Mouse (Mus musculus) intestine, postnatal 0 days (tissue): Measurements from ENCODE around the gene Dmrt1. TPM values are rescaled to one million over a fixed set of nuclear protein-coding genes. Genes with fewer than 3 reads are reported as not detected.

Source experiments
- ATAC-seq: fragments of 200-750 bp; cut with Nextera tagmentation; 2 replicates; pipeline ENCODE4 v1.8.0; 2017; ENCODE audit warnings: mild to moderate bottlenecking, moderate TSS enrichment, moderate library complexity
- H3K27ac ChIP-seq: fragments of 300-500 bp; sonication (generic); 2 replicates; pipeline ENCODE4 v1.5.1; 2014; ENCODE audit warnings: mild to moderate bottlenecking, low read depth, low read length, moderate library complexity
- H3K27me3 ChIP-seq: fragments of 300-500 bp; sonication (generic); replicated peaks from 2 replicates; pipeline ENCODE4 v1.6.1; 2014; ENCODE audit warnings: low read length, mixed read lengths; ENCODE audit not compliant: control insufficient read depth, insufficient read depth
- H3K36me3 ChIP-seq: fragments of 300-500 bp; sonication (generic); 2 replicates; pipeline ENCODE4 v1.6.1; 2014; ENCODE audit warnings: mild to moderate bottlenecking, moderate library complexity; ENCODE audit not compliant: control insufficient read depth, insufficient read depth
- H3K4me1 ChIP-seq: fragments of 300-500 bp; sonication (generic); replicated peaks from 2 replicates; pipeline ENCODE4 v1.6.1; 2014; ENCODE audit warnings: antibody characterized with exemption, low read length, mixed read lengths; ENCODE audit not compliant: control insufficient read depth, insufficient read depth
- H3K4me2 ChIP-seq: fragments of 300-500 bp; sonication (generic); replicated peaks from 2 replicates; pipeline ENCODE4 v1.6.1; 2014; ENCODE audit warnings: low read depth, mild to moderate bottlenecking, moderate library complexity
- H3K4me3 ChIP-seq: fragments of 300-500 bp; sonication (generic); 2 replicates; pipeline ENCODE4 v1.5.1; 2014; ENCODE audit warnings: low read depth, low read length
- H3K9ac ChIP-seq: fragments of 300-500 bp; sonication (generic); 2 replicates; pipeline ENCODE4 v1.6.1; 2014; ENCODE audit warnings: mild to moderate bottlenecking, low read depth, low read length
- H3K9me3 ChIP-seq: fragments of 300-500 bp; sonication (generic); 2 replicates; pipeline ENCODE4 v1.6.1; 2016; ENCODE audit warnings: mixed run types; ENCODE audit not compliant: control insufficient read depth
- CTCF ChIP-seq: sonication (generic); IDR thresholded peaks from 2 replicates; pipeline ENCODE4 v1.5.1; 2016; ENCODE audit warnings: low read depth, mild to moderate bottlenecking, control low read depth, antibody characterized with exemption, moderate library complexity
- WGBS: fragments of 180-500 bp; shearing (Covaris S2); extraction: QIAGEN DNeasy Blood & Tissue Kit; methylation state at CpG from one replicate; pipeline ENCODE4 v1.1.7; 2014; 5-methylcytosine and 5-hydroxymethylcytosine counted together
- polyA plus RNA-seq: library from polyadenylated mRNA; unstranded; fragments of >200 nt; fragmentation: Nextera tagmentation; extraction: Ambion mirVana; gene quantifications from 2 replicates; pipeline ENCODE4 v1.2.1, GENCODE M21; 2015

The Dmrt1 gene
- polyA plus RNA-seq, 1 experiment from 2014 or later, result not detected

DNA sequence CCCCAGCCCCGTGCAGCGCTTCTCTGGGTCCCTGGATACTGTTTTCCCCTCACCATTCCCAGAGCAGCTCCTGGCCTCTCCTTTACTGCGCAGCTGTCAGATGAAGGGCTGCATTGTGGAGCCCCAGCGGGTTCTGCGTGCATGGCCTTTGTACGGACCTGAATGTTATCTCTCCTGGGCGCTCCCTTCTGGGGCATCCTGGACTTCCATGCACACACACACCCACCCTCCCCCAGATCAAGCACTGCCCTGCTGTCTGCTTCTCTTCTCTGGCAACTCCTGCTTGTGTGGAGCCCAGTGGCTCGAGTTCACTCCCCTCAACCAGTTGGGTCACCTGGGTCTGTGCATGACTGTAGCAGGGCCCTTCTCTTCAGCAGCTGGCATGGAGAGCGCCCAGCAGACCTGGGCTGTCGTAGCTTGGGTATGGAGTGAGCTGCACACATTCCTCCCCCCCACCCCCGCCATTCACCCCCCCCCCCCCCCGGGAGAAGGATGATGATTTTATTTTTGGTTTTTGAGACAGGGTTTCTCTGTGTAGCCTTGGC, 9.6 kb downstream of the Dmrt1 start:
- TF ChIP-seq CTCF, result no peak
- WGBS, result 29% methylated on average over 11 of the region's 12 CpGs
- no peaks in the 10 kb centered on the region; the same call in 1 of the 2 replicates for H3K4me1 ChIP-seq
- no peak overlapping the region for H3K9ac ChIP-seq
- H3K27me3 ChIP-seq, result peaks cover 7% of the 10 kb centered on the region
- no peaks in the 10 kb centered on the region for H3K9me3 ChIP-seq
- no peaks in the 10 kb centered on the region for H3K36me3 ChIP-seq
- no peak overlapping the region for H3K27ac ChIP-seq
- ATAC-seq, result peak; percentile 47; the same call in 1 of the 2 replicates
- H3K4me3 ChIP-seq, result no peak overlapping the region
- 0 out of 2 replicates have a peak overlapping the region, but pooled peaks have one; percentile 9 for H3K4me2 ChIP-seq

GRCm38 (mm10) chr19:25524156-25524555, 18.7 kb downstream of the Dmrt1 start:
- H3K4me1 ChIP-seq, result no peaks in the 10 kb centered on the region
- H3K36me3 ChIP-seq, result no peaks in the 10 kb centered on the region
- no peak overlapping the region for H3K4me3 ChIP-seq
- no peak overlapping the region for H3K27ac ChIP-seq
- no peak overlapping the region for H3K9ac ChIP-seq
- no peak overlapping the region for H3K4me2 ChIP-seq
- no peak for TF ChIP-seq CTCF
- no peaks in the 10 kb centered on the region for H3K27me3 ChIP-seq
- 69% methylated on average over 6 of the region's 6 CpGs for WGBS
- no peaks in the 10 kb centered on the region for H3K9me3 ChIP-seq
- ATAC-seq, result no peak

- Histone ChIP-seq H3K4me1 (no peaks in the 10 kb centered on the region), H3K27me3 (no peaks in the 10 kb centered on the region), H3K36me3 (no peaks in the 10 kb centered on the region), H3K4me3 (no peak overlapping the region), H3K4me2 (no peak overlapping the region), H3K9me3 (no peaks in the 10 kb centered on the region), H3K27ac (no peak overlapping the region), H3K9ac (no peak overlapping the region)
- no peak for ATAC-seq
- 95% methylated on average over 20 of the region's 20 CpGs for WGBS
- TF ChIP-seq CTCF, result no peak
Measured at GRCm38 (mm10) chr19:25525726-25526125, 20.3 kb downstream of the Dmrt1 start.

- Histone ChIP-seq H3K27me3 (no peaks in the 10 kb centered on the region), H3K9me3 (no peaks in the 10 kb centered on the region), H3K9ac (no peak overlapping the region), H3K4me3 (no peak overlapping the region), H3K36me3 (no peaks in the 10 kb centered on the region), H3K4me1 (no peaks in the 10 kb centered on the region), H3K4me2 (no peak overlapping the region), H3K27ac (no peak overlapping the region)
- no peak for TF ChIP-seq CTCF
- WGBS, result 70% methylated on average over 12 of the region's 12 CpGs
- no peak for ATAC-seq
Measured at GRCm38 (mm10) chr19:25529673-25530072, 24.3 kb downstream of the Dmrt1 start.

DNA sequence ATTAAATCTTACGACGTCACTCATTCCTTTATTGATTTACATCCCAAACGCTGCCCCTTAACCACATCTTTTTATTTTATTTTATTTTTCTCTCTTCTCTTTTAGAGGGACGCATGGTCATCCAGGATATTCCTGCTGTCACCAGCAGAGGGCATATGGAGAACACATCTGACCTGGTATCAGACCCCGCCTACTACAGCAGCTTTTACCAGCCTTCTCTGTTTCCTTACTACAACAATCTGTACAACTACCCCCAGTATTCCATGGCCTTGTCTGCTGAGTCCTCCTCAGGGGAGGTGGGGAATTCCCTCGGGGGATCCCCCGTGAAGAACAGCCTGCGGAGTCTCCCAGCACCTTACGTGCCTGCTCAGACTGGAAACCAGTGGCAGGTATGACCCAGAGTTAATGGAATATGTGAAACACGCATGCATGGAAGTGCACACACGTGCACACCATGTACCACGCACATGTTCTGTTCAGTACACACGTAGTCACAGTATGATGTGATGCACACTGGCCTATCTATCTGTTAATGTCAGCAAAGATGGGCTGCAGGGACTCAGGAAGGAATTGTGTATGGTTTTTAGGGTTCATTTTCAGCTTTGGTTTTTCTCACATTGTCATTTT, 40.4 kb downstream of the Dmrt1 start:
- no peak overlapping the region for H3K9ac ChIP-seq
- WGBS, result 30% methylated on average over 13 of the region's 13 CpGs

GRCm38 (mm10) chr19:25547086-25547643, 41.7 kb downstream of the Dmrt1 start:
- Histone ChIP-seq H3K27me3 (no peaks in the 10 kb centered on the region), H3K9ac (no peak overlapping the region), H3K27ac (no peak overlapping the region), H3K4me3 (no peak overlapping the region), H3K4me1 (no peaks in the 10 kb centered on the region), H3K36me3 (no peaks in the 10 kb centered on the region), H3K9me3 (no peaks in the 10 kb centered on the region), H3K4me2 (no peak overlapping the region)
- no peak for TF ChIP-seq CTCF
- no peak for ATAC-seq
- 81% methylated on average over 9 of the region's 9 CpGs for WGBS

More for the DNA sequence above, 40.4 kb downstream of the Dmrt1 start:
- H3K36me3 ChIP-seq, result no peaks in the 10 kb centered on the region
- no peak overlapping the region for H3K27ac ChIP-seq
- no peaks in the 10 kb centered on the region for H3K27me3 ChIP-seq
- H3K4me1 ChIP-seq, result no peaks in the 10 kb centered on the region
- no peak overlapping the region for H3K4me2 ChIP-seq
- no peak for ATAC-seq
- TF ChIP-seq CTCF, result peak; percentile 87
- H3K9me3 ChIP-seq, result no peaks in the 10 kb centered on the region
- H3K4me3 ChIP-seq, result no peak overlapping the region
